Mouse (Mus musculus): ENCODE results near the gene Gm609. TPM values are rescaled to one million over a fixed set of nuclear protein-coding genes. Genes with fewer than 3 reads are reported as not detected.
"Not testable (repeated sequence)": the region's sequence is repeated elsewhere in the genome, so short reads cannot be mapped to it uniquely, and the experiment has no call there.

The Gm609 gene
- not detected in 2 replicates for total RNA-seq (2015)
- total RNA-seq (2017), result not detected in 2 replicates

- ATAC-seq (ENCODE audit: poor library complexity, severe bottlenecking), result no peak
Measured at GRCm38 (mm10) chr16:45492927-45493326, at the start of gene Gm609. TSS of gene Gm609 (minus strand) at chr16:45492969.

GRCm38 (mm10) chr16:45542108-45542507 lies 49.3 kb upstream of the Gm609 start:
- no peak for ATAC-seq (ENCODE audit: poor library complexity, severe bottlenecking)

GRCm38 (mm10) chr16:45538342-45538741 lies 45.6 kb upstream of the Gm609 start:
- ATAC-seq (ENCODE audit: poor library complexity, severe bottlenecking), result not testable (repeated sequence)

- no peak for ATAC-seq (ENCODE audit: poor library complexity, severe bottlenecking)
Measured at GRCm38 (mm10) chr16:45535009-45535408, 42.2 kb upstream of the Gm609 start, which contains the start of gene Slc9c1. TSS of gene Slc9c1 (plus strand) at chr16:45535309.

- no peak for ATAC-seq (ENCODE audit: poor library complexity, severe bottlenecking)
Measured at GRCm38 (mm10) chr16:45531950-45532349, 39.2 kb upstream of the Gm609 start, which contains the start of gene Gm17783. TSS of gene Gm17783 (minus strand) at chr16:45532050.

GRCm38 (mm10) chr16:45525551-45525950 lies 32.8 kb upstream of the Gm609 start:
- peak; percentile 81 for ATAC-seq (ENCODE audit: poor library complexity, severe bottlenecking)

- no peak for ATAC-seq (ENCODE audit: poor library complexity, severe bottlenecking)
Measured at GRCm38 (mm10) chr16:45495326-45495725, 2.6 kb upstream of the Gm609 start.

GRCm38 (mm10) chr16:45476991-45477390 lies 15.8 kb downstream of the Gm609 start:
- no peak for ATAC-seq (ENCODE audit: poor library complexity, severe bottlenecking)

GRCm38 (mm10) chr16:45471836-45472235 lies 20.9 kb downstream of the Gm609 start:
- ATAC-seq (ENCODE audit: poor library complexity, severe bottlenecking), result not testable (repeated sequence)

GRCm38 (mm10) chr16:45454762-45455161 lies 38.0 kb downstream of the Gm609 start:
- no peak for ATAC-seq (ENCODE audit: poor library complexity, severe bottlenecking)

- no peak for ATAC-seq (ENCODE audit: poor library complexity, severe bottlenecking)
Measured at GRCm38 (mm10) chr16:45437230-45437739, 55.5 kb downstream of the Gm609 start.

- no peak for ATAC-seq (ENCODE audit: poor library complexity, severe bottlenecking)
Measured at GRCm38 (mm10) chr16:45435591-45435990, 57.2 kb downstream of the Gm609 start.

- ATAC-seq (ENCODE audit: poor library complexity, severe bottlenecking), result no peak
Measured at GRCm38 (mm10) chr16:45427651-45428050, 65.1 kb downstream of the Gm609 start.

- no peak for ATAC-seq (ENCODE audit: poor library complexity, severe bottlenecking)
Measured at GRCm38 (mm10) chr16:45413497-45413896, 79.3 kb downstream of the Gm609 start.

- ATAC-seq (ENCODE audit: poor library complexity, severe bottlenecking), result not testable (repeated sequence)
Measured at GRCm38 (mm10) chr16:45409064-45409446, 83.7 kb downstream of the Gm609 start.

- ATAC-seq (ENCODE audit: poor library complexity, severe bottlenecking), result peak; percentile 77
Measured at GRCm38 (mm10) chr16:45408425-45409063, 84.2 kb downstream of the Gm609 start, which contains the start of gene Cd200. TSS of gene Cd200 (minus strand) at chr16:45409053.

GRCm38 (mm10) chr16:45407645-45408400 lies 84.9 kb downstream of the Gm609 start:
- ATAC-seq (ENCODE audit: poor library complexity, severe bottlenecking), result no peak

GRCm38 (mm10) chr16:45407091-45407490 lies 85.7 kb downstream of the Gm609 start:
- ATAC-seq (ENCODE audit: poor library complexity, severe bottlenecking), result no peak

GRCm38 (mm10) chr16:45402951-45403350 lies 89.8 kb downstream of the Gm609 start:
- no peak for ATAC-seq (ENCODE audit: poor library complexity, severe bottlenecking)

- no peak for ATAC-seq (ENCODE audit: poor library complexity, severe bottlenecking)
Measured at GRCm38 (mm10) chr16:45402036-45402435, 90.7 kb downstream of the Gm609 start.

GRCm38 (mm10) chr16:45399947-45400555 lies 92.7 kb downstream of the Gm609 start:
- ATAC-seq (ENCODE audit: poor library complexity, severe bottlenecking), result no peak

Measured in megakaryocyte, adult 5-6 weeks (primary cell).